Mouse (Mus musculus) midbrain, embryonic 16.5 days (tissue): ENCODE measurements around the gene Lif. TPM values are rescaled to one million over a fixed set of nuclear protein-coding genes. Genes with fewer than 3 reads are reported as not detected.

ENCODE experiments used
- ATAC-seq: fragments of 200-750 bp; cut with Nextera tagmentation; 2 replicates; pipeline ENCODE4 v1.8.0; 2017; ENCODE audit warnings: moderate TSS enrichment
- H3K27ac ChIP-seq: fragments of 300-500 bp; sonication (generic); 2 replicates; pipeline ENCODE4 v1.5.1; 2014; ENCODE audit warnings: mild to moderate bottlenecking, low read length, mixed read lengths
- H3K27me3 ChIP-seq: fragments of 300-500 bp; sonication (generic); 2 replicates; pipeline ENCODE4 v1.6.1; 2014; ENCODE audit warnings: low read depth, low read length, mixed read lengths; ENCODE audit not compliant: control insufficient read depth, insufficient read depth
- H3K36me3 ChIP-seq: fragments of 300-500 bp; sonication (generic); 2 replicates; pipeline ENCODE4 v1.6.1; 2014; ENCODE audit warnings: mild to moderate bottlenecking, low read length, moderate library complexity, mixed read lengths; ENCODE audit not compliant: control insufficient read depth, insufficient read depth
- H3K4me1 ChIP-seq: fragments of 300-500 bp; sonication (generic); 2 replicates; pipeline ENCODE4 v1.6.1; 2014; ENCODE audit warnings: mild to moderate bottlenecking, low read length, mixed read lengths; ENCODE audit not compliant: control insufficient read depth, insufficient read depth
- H3K4me2 ChIP-seq: fragments of 300-500 bp; sonication (generic); 2 replicates; pipeline ENCODE4 v1.6.1; 2014; ENCODE audit warnings: mild to moderate bottlenecking, low read length, mixed read lengths
- H3K4me3 ChIP-seq: fragments of 300-500 bp; sonication (generic); 2 replicates; pipeline ENCODE4 v1.5.1; 2014; ENCODE audit warnings: low read depth, mild to moderate bottlenecking, low read length, moderate library complexity, mixed read lengths
- H3K9ac ChIP-seq: fragments of 300-500 bp; sonication (generic); 2 replicates; pipeline ENCODE4 v1.6.1; 2014; ENCODE audit warnings: low read depth, low read length, mixed read lengths
- H3K9me3 ChIP-seq: fragments of 300-500 bp; sonication (generic); replicated peaks from 2 replicates; pipeline ENCODE4 v1.6.1; 2014; ENCODE audit warnings: mild to moderate bottlenecking, low read length, mixed read lengths; ENCODE audit not compliant: control insufficient read depth, poor library complexity, severe bottlenecking
- WGBS: fragments of 180-500 bp; shearing (Covaris S2); extraction: QIAGEN DNeasy Blood & Tissue Kit; methylation state at CpG from one replicate; pipeline ENCODE4 v1.1.7; 2014; 5-methylcytosine and 5-hydroxymethylcytosine counted together
- polyA plus RNA-seq: library from polyadenylated mRNA; unstranded; fragments of >200 nt; fragmentation: Nextera tagmentation; extraction: Ambion mirVana; gene quantifications from 2 replicates; pipeline ENCODE4 v1.2.1, GENCODE M21; 2015

The Lif gene
- polyA plus RNA-seq, 1 experiment from 2014 or later: 0.06 TPM

GRCm38 (mm10) chr11:4294495-4295351, 37.4 kb downstream of the Lif start:
- ATAC-seq: no peak
- Histone ChIP-seq H3K9me3 (no peaks in the 10 kb centered on the region), H3K4me1 (peaks cover 4% of the 10 kb centered on the region; the same call in 1 of the 2 replicates), H3K9ac (no peak overlapping the region), H3K27me3 (no peaks in the 10 kb centered on the region), H3K4me3 (no peak overlapping the region), H3K4me2 (no peak overlapping the region), H3K36me3 (no peaks in the 10 kb centered on the region), H3K27ac (no peak overlapping the region)
- WGBS: 47% methylated on average over 14 of the region's 14 CpGs

GRCm38 (mm10) chr11:4296610-4297275, 39.4 kb downstream of the Lif start:
- H3K27me3 ChIP-seq: no peaks in the 10 kb centered on the region
- H3K4me3 ChIP-seq: no peak overlapping the region
- no peak overlapping the region for H3K9ac ChIP-seq
- peaks cover 4% of the 10 kb centered on the region; the same call in 1 of the 2 replicates for H3K4me1 ChIP-seq
- no peak overlapping the region for H3K27ac ChIP-seq
- H3K9me3 ChIP-seq: no peaks in the 10 kb centered on the region
- H3K36me3 ChIP-seq: no peaks in the 10 kb centered on the region
- no peak for ATAC-seq
- 69% methylated on average over 10 of the region's 10 CpGs for WGBS
- H3K4me2 ChIP-seq: no peak overlapping the region

GRCm38 (mm10) chr11:4297753-4298152, 40.4 kb downstream of the Lif start:
- no peak for ATAC-seq
- Histone ChIP-seq H3K4me1 (peaks cover 4% of the 10 kb centered on the region; the same call in 1 of the 2 replicates), H3K9me3 (no peaks in the 10 kb centered on the region), H3K27ac (no peak overlapping the region), H3K4me2 (no peak overlapping the region), H3K27me3 (no peaks in the 10 kb centered on the region), H3K4me3 (no peak overlapping the region), H3K9ac (no peak overlapping the region), H3K36me3 (no peaks in the 10 kb centered on the region)
- WGBS: 77% methylated on average over 3 of the region's 3 CpGs

GRCm38 (mm10) chr11:4298615-4299014, 41.3 kb downstream of the Lif start:
- Histone ChIP-seq H3K27ac (no peak overlapping the region), H3K27me3 (no peaks in the 10 kb centered on the region), H3K4me1 (peaks cover 4% of the 10 kb centered on the region; the same call in 1 of the 2 replicates), H3K9me3 (no peaks in the 10 kb centered on the region), H3K4me3 (no peak overlapping the region), H3K4me2 (no peak overlapping the region), H3K9ac (no peak overlapping the region), H3K36me3 (no peaks in the 10 kb centered on the region)
- ATAC-seq: no peak
- 46% methylated on average over 7 of the region's 7 CpGs for WGBS

- Histone ChIP-seq H3K4me3 (no peak overlapping the region), H3K4me1 (peaks cover 4% of the 10 kb centered on the region; the same call in 1 of the 2 replicates), H3K4me2 (no peak overlapping the region), H3K27me3 (no peaks in the 10 kb centered on the region), H3K9me3 (no peaks in the 10 kb centered on the region), H3K27ac (no peak overlapping the region), H3K36me3 (no peaks in the 10 kb centered on the region), H3K9ac (no peak overlapping the region)
- WGBS: 61% methylated on average over 12 of the region's 12 CpGs
- no peak for ATAC-seq
These were observed 41.8 kb downstream of the Lif start for GRCm38 (mm10) chr11:4299191-4299590.

- Histone ChIP-seq H3K36me3 (no peaks in the 10 kb centered on the region), H3K4me1 (peaks cover 1% of the 10 kb centered on the region; the same call in 1 of the 2 replicates), H3K9me3 (no peaks in the 10 kb centered on the region), H3K9ac (no peak overlapping the region), H3K27ac (no peak overlapping the region), H3K4me3 (no peak overlapping the region), H3K4me2 (no peak overlapping the region), H3K27me3 (no peaks in the 10 kb centered on the region)
- ATAC-seq: no peak
- 68% methylated on average over 14 of the region's 14 CpGs for WGBS
These were observed 42.5 kb downstream of the Lif start for GRCm38 (mm10) chr11:4299735-4300474.

GRCm38 (mm10) chr11:4300683-4301082, 43.3 kb downstream of the Lif start:
- Histone ChIP-seq H3K27me3 (no peaks in the 10 kb centered on the region), H3K4me2 (no peak overlapping the region), H3K9me3 (no peaks in the 10 kb centered on the region), H3K36me3 (no peaks in the 10 kb centered on the region), H3K27ac (no peak overlapping the region), H3K9ac (no peak overlapping the region), H3K4me3 (no peak overlapping the region), H3K4me1 (no peaks in the 10 kb centered on the region)
- WGBS: 80% methylated on average over 3 of the region's 3 CpGs
- no peak for ATAC-seq

- no peaks in the 10 kb centered on the region for H3K4me1 ChIP-seq
- H3K4me2 ChIP-seq: no peak overlapping the region
- 24% methylated on average over 5 of the region's 5 CpGs for WGBS
- no peaks in the 10 kb centered on the region for H3K27me3 ChIP-seq
- H3K4me3 ChIP-seq: no peak overlapping the region
- no peak for ATAC-seq
- H3K9me3 ChIP-seq: no peaks in the 10 kb centered on the region
- peak overlapping the region; percentile 31 for H3K9ac ChIP-seq
- no peaks in the 10 kb centered on the region for H3K36me3 ChIP-seq
- 0 out of 2 replicates have a peak overlapping the region, but pooled peaks have one; percentile 29 for H3K27ac ChIP-seq
These were observed 45.1 kb downstream of the Lif start for GRCm38 (mm10) chr11:4302363-4302913.
